Mouse (Mus musculus): ENCODE measurements around the gene Rcbtb2. TPM values are rescaled to one million over a fixed set of nuclear protein-coding genes. Genes with fewer than 3 reads are reported as not detected.

Gene Rcbtb2
- polyA plus RNA-seq (2015; fragmentation: Nextera tagmentation; extraction: Ambion mirVana) = 45.3 and 45.8 TPM in 2 replicates

GRCm38 (mm10) chr14:73122923-73123278, at the start of gene Rcbtb2:
Gene Rcbtb2 (plus strand): TSS chr14:73123037.

DNA sequence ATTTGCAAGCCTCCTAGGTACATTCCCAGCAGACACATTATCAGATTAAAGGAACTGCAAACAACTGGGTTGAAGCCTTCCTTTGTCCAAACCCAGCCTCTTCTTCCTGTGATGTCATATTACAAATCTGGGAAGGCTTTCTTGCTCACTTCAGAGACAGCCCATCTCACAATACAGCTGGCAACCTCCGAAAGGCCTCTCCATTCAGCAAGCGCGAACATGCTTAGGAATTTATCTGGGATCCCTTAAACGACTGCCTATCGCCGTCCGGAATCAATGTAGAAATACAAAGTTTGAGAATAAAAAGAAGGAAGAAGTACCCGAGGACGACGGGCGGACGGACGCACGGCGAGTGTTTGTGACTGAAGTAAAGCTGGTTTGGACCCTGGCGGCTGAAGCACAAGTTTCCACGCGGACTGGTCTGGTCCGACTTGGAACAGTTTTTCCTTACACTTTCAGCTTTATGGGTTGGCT, 115.0 kb downstream of the Rcbtb2 start, which contains the start of gene Lpar6:
Gene Lpar6, plus strand, starts transcription at position 48 of the 474 bp plus-strand sequence.

MicroRNAs encoded within 50 kb of the gene (microRNA counts, 519-probe panel; counts per million panel counts)
- microRNA mmu-miR-687 = not detected

Small RNA genes within 50 kb of the gene (microRNA-seq; reads per million reads assigned to microRNA genes)
- not detected for gene Mir687

Other genes with a start within 250 kb of the Rcbtb2 start
- gene Cysltr2, start 73.9 kb upstream of the Rcbtb2 start, polyA plus RNA-seq (2015; fragmentation: Nextera tagmentation; extraction: Ambion mirVana) = not detected in 2 replicates
- 10.0 and 11.6 TPM in 2 replicates for gene Lpar6, start 114.9 kb downstream of the Rcbtb2 start, polyA plus RNA-seq (2015; fragmentation: Nextera tagmentation; extraction: Ambion mirVana)
- 10.2 and 11.9 TPM in 2 replicates for gene Rb1, start 202.8 kb downstream of the Rcbtb2 start, polyA plus RNA-seq (2015; fragmentation: Nextera tagmentation; extraction: Ambion mirVana)